Mouse (Mus musculus) heart, embryonic 16.5 days (tissue): ENCODE data around the gene Cmip. TPM values are rescaled to one million over a fixed set of nuclear protein-coding genes. Genes with fewer than 3 reads are reported as not detected.

Experiments
- ATAC-seq: fragments of 200-750 bp; cut with Nextera tagmentation; replicated peaks from 2 replicates; pipeline ENCODE4 v1.8.0; 2017; ENCODE audit warnings: moderate number of reproducible peaks; ENCODE audit not compliant: insufficient read depth, low FRiP score; ENCODE audit errors: extremely low read depth
- H3K27ac ChIP-seq: fragments of 300-500 bp; sonication (generic); 2 replicates; pipeline ENCODE4 v1.5.1; 2014; ENCODE audit warnings: mild to moderate bottlenecking, low read length, control low read depth, moderate library complexity
- H3K27me3 ChIP-seq: fragments of 300-500 bp; sonication (generic); 2 replicates; pipeline ENCODE4 v1.6.1; 2014; ENCODE audit warnings: low read length, mixed read lengths; ENCODE audit not compliant: control insufficient read depth, insufficient read depth
- H3K36me3 ChIP-seq: fragments of 300-500 bp; sonication (generic); 2 replicates; pipeline ENCODE4 v1.6.1; 2014; ENCODE audit not compliant: control insufficient read depth, insufficient read depth
- H3K4me1 ChIP-seq: fragments of 300-500 bp; sonication (generic); 2 replicates; pipeline ENCODE4 v1.6.1; 2014; ENCODE audit warnings: low read length, mixed read lengths; ENCODE audit not compliant: control insufficient read depth, insufficient read depth
- H3K4me2 ChIP-seq: fragments of 300-500 bp; sonication (generic); 2 replicates; pipeline ENCODE4 v1.6.1; 2014; ENCODE audit warnings: low read depth, mild to moderate bottlenecking, control low read depth, low read length
- H3K4me3 ChIP-seq: fragments of 300-500 bp; sonication (generic); 2 replicates; pipeline ENCODE4 v1.5.1; 2014; ENCODE audit warnings: mild to moderate bottlenecking, control low read depth, low read length
- H3K9ac ChIP-seq: fragments of 300-500 bp; sonication (generic); 2 replicates; pipeline ENCODE4 v1.6.1; 2014; ENCODE audit warnings: low read length, control low read depth
- H3K9me3 ChIP-seq: fragments of 300-500 bp; sonication (generic); replicated peaks from 2 replicates; pipeline ENCODE4 v1.6.1; 2016; ENCODE audit warnings: low read length; ENCODE audit not compliant: control insufficient read depth
- WGBS: fragments of 180-500 bp; shearing (Covaris S2); extraction: QIAGEN DNeasy Blood & Tissue Kit; methylation state at CpG from one replicate; pipeline ENCODE4 v1.1.7; 2014; 5-methylcytosine and 5-hydroxymethylcytosine counted together
- polyA plus RNA-seq: library from polyadenylated mRNA; unstranded; fragments of >200 nt; fragmentation: Nextera tagmentation; extraction: Ambion mirVana; gene quantifications from 2 replicates; pipeline ENCODE4 v1.2.1, GENCODE M21; 2015

The Cmip gene
- polyA plus RNA-seq, 1 experiment from 2014 or later: 7.0 TPM

DNA sequence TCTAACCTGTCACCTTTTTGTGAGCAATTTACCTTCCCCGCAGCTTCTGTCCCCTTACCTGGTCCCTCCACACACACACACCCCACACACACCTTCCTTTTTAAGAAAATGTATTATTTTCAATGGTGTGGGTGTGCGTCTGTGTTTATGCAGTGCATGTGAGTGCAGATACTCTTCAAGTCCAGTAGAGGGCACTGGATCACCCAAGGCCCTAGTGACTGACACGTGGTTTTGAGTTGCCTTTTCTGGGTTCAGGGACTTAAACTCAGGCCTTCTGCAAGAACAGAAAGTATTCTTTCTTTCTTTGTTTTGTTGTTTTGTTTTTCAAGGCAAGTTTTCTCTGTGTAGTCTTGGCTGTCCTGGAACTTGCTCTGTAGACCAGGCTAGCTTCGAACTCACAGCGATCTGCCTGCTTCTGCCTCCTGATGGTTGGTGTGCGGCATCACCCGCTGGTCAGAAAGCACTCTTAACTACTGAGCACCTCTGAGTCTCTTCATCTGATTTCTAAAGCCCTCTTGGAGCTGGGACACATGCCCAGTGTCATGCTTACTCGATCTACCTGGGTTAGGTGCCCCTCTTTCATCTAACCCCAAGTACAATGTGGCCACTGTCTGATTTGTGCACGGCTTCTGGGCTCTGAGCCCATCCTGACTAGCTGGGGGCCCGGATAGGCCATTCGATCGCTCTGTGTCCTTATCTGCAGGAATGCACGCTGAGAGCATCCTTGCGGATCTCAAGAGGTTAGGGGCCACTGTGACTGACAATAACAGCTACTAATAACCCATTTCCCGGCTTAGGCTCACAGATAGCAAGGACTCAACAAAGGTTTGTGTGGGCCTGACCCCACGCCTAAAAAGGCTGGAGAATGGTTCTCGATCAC is 3.2 kb upstream of the Cmip start:
- ATAC-seq: no peak
- no peak overlapping the region for H3K27ac ChIP-seq

GRCm38 (mm10) chr8:117254496-117254895 is 2.4 kb upstream of the Cmip start:
- Histone ChIP-seq H3K4me3 (no peak overlapping the region), H3K27ac (no peak overlapping the region), H3K4me1 (peaks cover 10% of the 10 kb centered on the region; the same call in 1 of the 2 replicates), H3K36me3 (no peaks in the 10 kb centered on the region), H3K4me2 (no peak overlapping the region), H3K27me3 (no peaks in the 10 kb centered on the region), H3K9me3 (no peaks in the 10 kb centered on the region), H3K9ac (no peak overlapping the region)
- WGBS: 74% methylated on average over 6 of the region's 6 CpGs
- no peak for ATAC-seq

More for the DNA sequence above, 3.2 kb upstream of the Cmip start:
- no peak overlapping the region for H3K9ac ChIP-seq
- no peaks in the 10 kb centered on the region for H3K27me3 ChIP-seq
- no peaks in the 10 kb centered on the region for H3K36me3 ChIP-seq
- H3K4me3 ChIP-seq: no peak overlapping the region
- 64% methylated on average over 17 of the region's 17 CpGs for WGBS
- no peak overlapping the region for H3K4me2 ChIP-seq
- peaks cover 2% of the 10 kb centered on the region; the same call in 1 of the 2 replicates for H3K4me1 ChIP-seq
- H3K9me3 ChIP-seq: no peaks in the 10 kb centered on the region

GRCm38 (mm10) chr8:117256292-117256938 is 449 bp upstream of the Cmip start:
- Histone ChIP-seq H3K4me2 (peak overlapping the region; percentile 84), H3K9ac (peak overlapping the region; percentile 92), H3K27me3 (no peaks in the 10 kb centered on the region), H3K4me3 (peak overlapping the region; percentile 91), H3K27ac (peak overlapping the region; percentile 79), H3K36me3 (no peaks in the 10 kb centered on the region), H3K4me1 (peaks cover 27% of the 10 kb centered on the region), H3K9me3 (no peaks in the 10 kb centered on the region)
- under 1% methylated on average over 64 of the region's 92 CpGs for WGBS
- ATAC-seq: peak; percentile 94

DNA sequence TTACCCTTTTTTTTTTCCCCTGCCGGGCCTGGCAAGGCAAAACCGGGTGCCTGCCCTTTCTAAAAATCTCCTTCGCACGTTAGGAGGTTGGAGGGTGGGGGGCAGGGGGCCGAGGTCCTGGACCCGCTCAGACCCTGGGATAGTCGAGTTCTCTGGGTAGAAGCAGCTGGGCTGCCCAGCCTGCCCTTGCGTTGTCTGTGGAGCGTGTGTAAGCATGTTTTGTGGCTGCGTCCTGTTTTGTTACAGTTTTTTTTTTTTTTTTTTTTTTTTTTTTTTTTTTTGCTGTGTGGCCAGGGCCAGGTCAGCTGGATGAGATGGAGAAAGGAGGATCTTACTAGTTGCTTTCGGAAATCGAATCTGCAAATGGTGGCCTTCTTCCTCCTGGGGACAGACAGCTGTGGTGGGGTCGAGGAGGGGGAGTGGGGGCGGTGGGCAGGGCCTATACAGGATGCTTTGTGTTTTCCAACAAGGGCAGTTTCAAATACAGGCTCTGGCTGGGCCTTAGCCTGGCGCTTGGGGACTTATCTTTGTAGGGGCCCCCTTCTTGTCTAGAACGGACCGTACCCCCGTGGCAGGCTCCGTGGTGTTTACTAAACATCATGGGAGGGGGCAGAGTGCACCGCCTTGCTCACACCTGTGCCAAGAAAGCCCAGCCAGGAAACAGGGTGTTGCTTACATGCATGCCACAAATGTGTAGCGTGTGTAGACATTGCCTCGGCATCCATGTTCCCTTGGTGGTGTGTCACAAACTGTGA is 1.1 kb downstream of the Cmip start:
- H3K27me3 ChIP-seq: no peaks in the 10 kb centered on the region
- peak overlapping the region; percentile 84 for H3K4me2 ChIP-seq
- peak overlapping the region; percentile 91 for H3K4me3 ChIP-seq
- ATAC-seq: no peak
- no peaks in the 10 kb centered on the region for H3K36me3 ChIP-seq
- H3K9ac ChIP-seq: peak overlapping the region; percentile 92
- H3K9me3 ChIP-seq: no peaks in the 10 kb centered on the region
- peak overlapping the region; percentile 79 for H3K27ac ChIP-seq
- 8% methylated on average over 22 of the region's 22 CpGs for WGBS
- peaks cover 41% of the 10 kb centered on the region for H3K4me1 ChIP-seq

- WGBS: 46% methylated on average over 6 of the region's 6 CpGs
- Histone ChIP-seq H3K27me3 (no peaks in the 10 kb centered on the region), H3K4me3 (peak overlapping the region; percentile 91), H3K36me3 (no peaks in the 10 kb centered on the region), H3K9ac (peak overlapping the region; percentile 92), H3K9me3 (no peaks in the 10 kb centered on the region), H3K27ac (0 out of 2 replicates have a peak overlapping the region, but pooled peaks have one; percentile 33), H3K4me2 (peak overlapping the region; percentile 84), H3K4me1 (peaks cover 46% of the 10 kb centered on the region)
- no peak for ATAC-seq
Observed at GRCm38 (mm10) chr8:117258576-117259040, 1.7 kb downstream of the Cmip start.

- whole genome bisulfite sequencing: 73% methylated on average over 11 of the region's 11 CpGs
- no peak for ATAC-seq
- no peak overlapping the region; the same call in 1 of the 2 replicates for H3K4me3 ChIP-seq
Observed at GRCm38 (mm10) chr8:117259431-117260001, 2.7 kb downstream of the Cmip start.

GRCm38 (mm10) chr8:117260234-117260929 is 3.5 kb downstream of the Cmip start:
- Histone ChIP-seq H3K4me2 (peak overlapping the region; percentile 84), H3K9me3 (no peaks in the 10 kb centered on the region), H3K36me3 (no peaks in the 10 kb centered on the region), H3K27ac (no peak overlapping the region), H3K27me3 (no peaks in the 10 kb centered on the region), H3K9ac (peak overlapping the region; percentile 45; the same call in 1 of the 2 replicates), H3K4me1 (peaks cover 46% of the 10 kb centered on the region), H3K4me3 (peak overlapping the region; percentile 5; the same call in 1 of the 2 replicates)
- no peak for ATAC-seq
- 52% methylated on average over 14 of the region's 14 CpGs for whole genome bisulfite sequencing

More at GRCm38 (mm10) chr8:117259431-117260001, 2.7 kb downstream of the Cmip start:
- H3K4me1 ChIP-seq: peaks cover 46% of the 10 kb centered on the region
- H3K27me3 ChIP-seq: no peaks in the 10 kb centered on the region
- H3K9me3 ChIP-seq: no peaks in the 10 kb centered on the region
- peak overlapping the region; percentile 84 for H3K4me2 ChIP-seq
- H3K9ac ChIP-seq: 0 out of 2 replicates have a peak overlapping the region, but pooled peaks have one; percentile 18
- H3K36me3 ChIP-seq: no peaks in the 10 kb centered on the region
- H3K27ac ChIP-seq: no peak overlapping the region

- no peak overlapping the region for H3K27ac ChIP-seq
- H3K9ac ChIP-seq: 0 out of 2 replicates have a peak overlapping the region, but pooled peaks have one; percentile 34
- H3K4me1 ChIP-seq: peaks cover 46% of the 10 kb centered on the region
- no peaks in the 10 kb centered on the region for H3K27me3 ChIP-seq
- peak overlapping the region; percentile 36 for H3K4me2 ChIP-seq
- no peaks in the 10 kb centered on the region for H3K36me3 ChIP-seq
- H3K9me3 ChIP-seq: no peaks in the 10 kb centered on the region
- H3K4me3 ChIP-seq: no peak overlapping the region
- ATAC-seq: no peak
- WGBS: 48% methylated on average over 14 of the region's 14 CpGs
Observed at GRCm38 (mm10) chr8:117260930-117261475, 4.1 kb downstream of the Cmip start.
